Mouse (Mus musculus) kidney, postnatal 0 days (tissue): Measurements from ENCODE around the gene Lpxn. TPM values are rescaled to one million over a fixed set of nuclear protein-coding genes. Genes with fewer than 3 reads are reported as not detected.
A peak's percentile ranks its signal among the peaks of the same experiment; 100 is the strongest.

Source experiments
- ATAC-seq: fragments of 200-750 bp; cut with Nextera tagmentation; replicated peaks from 2 replicates; pipeline ENCODE4 v1.8.0; 2017; ENCODE audit warnings: low read depth, moderate number of reproducible peaks, moderate TSS enrichment, moderate library complexity; ENCODE audit not compliant: low FRiP score
- DNase-seq: peaks from one replicate; pipeline ENCODE4 v3.0.0-alpha.2; 2016; ENCODE audit warnings: low spot score
- H3K27ac ChIP-seq: fragments of 300-500 bp; sonication (generic); 2 replicates; pipeline ENCODE4 v1.5.1; 2014; ENCODE audit warnings: mild to moderate bottlenecking
- H3K27me3 ChIP-seq: fragments of 300-500 bp; sonication (generic); 2 replicates; pipeline ENCODE4 v1.6.1; 2014; ENCODE audit warnings: low read length, mixed read lengths; ENCODE audit not compliant: insufficient read depth
- H3K36me3 ChIP-seq: fragments of 300-500 bp; sonication (generic); 2 replicates; pipeline ENCODE4 v1.6.1; 2014; ENCODE audit warnings: low read length, mixed read lengths; ENCODE audit not compliant: insufficient read depth
- H3K4me1 ChIP-seq: fragments of 300-500 bp; sonication (generic); replicated peaks from 2 replicates; pipeline ENCODE4 v1.6.1; 2014; ENCODE audit warnings: antibody characterized with exemption, low read length, mixed read lengths; ENCODE audit not compliant: insufficient read depth
- H3K4me2 ChIP-seq: fragments of 300-500 bp; sonication (generic); 2 replicates; pipeline ENCODE4 v1.6.1; 2014; ENCODE audit warnings: mild to moderate bottlenecking, low read length, moderate library complexity, mixed read lengths
- H3K4me3 ChIP-seq: fragments of 300-500 bp; sonication (generic); replicated peaks from 2 replicates; pipeline ENCODE4 v1.5.1; 2014; ENCODE audit warnings: low read depth, low read length
- H3K9ac ChIP-seq: fragments of 300-500 bp; sonication (generic); 2 replicates; pipeline ENCODE4 v1.6.1; 2014; ENCODE audit warnings: low read depth, low read length
- H3K9me3 ChIP-seq: fragments of 300-500 bp; sonication (generic); replicated peaks from 2 replicates; pipeline ENCODE4 v1.6.1; 2016; ENCODE audit warnings: low read length, inconsistent platforms, mixed read lengths
- CTCF ChIP-seq: IDR thresholded peaks from 2 replicates; pipeline ENCODE4 v1.5.1; 2016; ENCODE audit warnings: antibody characterized with exemption, low read depth, mild to moderate bottlenecking, moderate library complexity
- WGBS: fragments of 180-500 bp; shearing (Covaris S2); extraction: QIAGEN DNeasy Blood & Tissue Kit; methylation state at CpG from one replicate; pipeline ENCODE4 v1.1.7; 2014; 5-methylcytosine and 5-hydroxymethylcytosine counted together
- polyA plus RNA-seq: library from polyadenylated mRNA; unstranded; fragments of >200 nt; fragmentation: Nextera tagmentation; extraction: Ambion mirVana; gene quantifications from 2 replicates; pipeline ENCODE4 v1.2.1, GENCODE M21; 2015

The Lpxn gene
- polyA plus RNA-seq, 1 experiment from 2014 or later, result 2.2 TPM

- Histone ChIP-seq H3K27ac (no peak overlapping the region), H3K9ac (no peak overlapping the region), H3K36me3 (peaks cover 39% of the 10 kb centered on the region; the same call in 1 of the 2 replicates), H3K27me3 (no peaks in the 10 kb centered on the region), H3K4me1 (no peaks in the 10 kb centered on the region), H3K9me3 (no peaks in the 10 kb centered on the region), H3K4me2 (no peak overlapping the region), H3K4me3 (no peak overlapping the region)
- 79% methylated on average over 5 of the region's 5 CpGs for WGBS
- TF ChIP-seq CTCF, result no peak
- DNase-seq (no peak), ATAC-seq (no peak)
Measured at GRCm38 (mm10) chr19:12770888-12771287, 25.1 kb upstream of the Lpxn start.

GRCm38 (mm10) chr19:12780437-12780836, 15.6 kb upstream of the Lpxn start:
- no peak for ATAC-seq
- TF ChIP-seq CTCF, result no peak
- Histone ChIP-seq H3K4me1 (no peaks in the 10 kb centered on the region), H3K27me3 (no peaks in the 10 kb centered on the region), H3K4me2 (no peak overlapping the region), H3K27ac (no peak overlapping the region), H3K36me3 (peaks cover 19% of the 10 kb centered on the region), H3K4me3 (no peak overlapping the region), H3K9me3 (no peaks in the 10 kb centered on the region), H3K9ac (no peak overlapping the region)
- no peak for DNase-seq

- H3K27ac ChIP-seq, result no peak overlapping the region
- H3K36me3 ChIP-seq, result no peaks in the 10 kb centered on the region
- H3K4me3 ChIP-seq, result no peak overlapping the region
- H3K4me2 ChIP-seq, result no peak overlapping the region
- no peak overlapping the region for H3K9ac ChIP-seq
- ATAC-seq (no peak), DNase-seq (no peak)
- 69% methylated on average over 2 of the region's 2 CpGs for WGBS
- no peaks in the 10 kb centered on the region for H3K27me3 ChIP-seq
- H3K4me1 ChIP-seq, result 0 out of 2 replicates have a peak, but pooled peaks cover 2% of the 10 kb centered on the region
- no peaks in the 10 kb centered on the region for H3K9me3 ChIP-seq
- TF ChIP-seq CTCF, result no peak
Measured at GRCm38 (mm10) chr19:12786803-12787395, 9.1 kb upstream of the Lpxn start.

GRCm38 (mm10) chr19:12787721-12788120, 8.3 kb upstream of the Lpxn start:
- no peak overlapping the region for H3K27ac ChIP-seq
- DNase-seq, result no peak
- ATAC-seq, result no peak

GRCm38 (mm10) chr19:12792374-12792773, 3.6 kb upstream of the Lpxn start:
- no peak for TF ChIP-seq CTCF
- Histone ChIP-seq H3K4me3 (no peak overlapping the region), H3K9ac (no peak overlapping the region), H3K27ac (no peak overlapping the region), H3K27me3 (no peaks in the 10 kb centered on the region), H3K36me3 (no peaks in the 10 kb centered on the region), H3K4me1 (0 out of 2 replicates have a peak, but pooled peaks cover 2% of the 10 kb centered on the region), H3K9me3 (no peaks in the 10 kb centered on the region), H3K4me2 (no peak overlapping the region)
- ATAC-seq (no peak), DNase-seq (no peak)

More at GRCm38 (mm10) chr19:12787721-12788120, 8.3 kb upstream of the Lpxn start:
- 53% methylated on average over 4 of the region's 4 CpGs for WGBS
- Histone ChIP-seq H3K9ac (no peak overlapping the region), H3K4me3 (no peak overlapping the region), H3K4me1 (0 out of 2 replicates have a peak, but pooled peaks cover 2% of the 10 kb centered on the region), H3K36me3 (no peaks in the 10 kb centered on the region), H3K27me3 (no peaks in the 10 kb centered on the region), H3K4me2 (no peak overlapping the region), H3K9me3 (no peaks in the 10 kb centered on the region)
- no peak for TF ChIP-seq CTCF

GRCm38 (mm10) chr19:12794056-12795044, 1.6 kb upstream of the Lpxn start:
- H3K9ac ChIP-seq, result peak overlapping the region; percentile 100
- H3K4me1 ChIP-seq, result 0 out of 2 replicates have a peak, but pooled peaks cover 2% of the 10 kb centered on the region
- peak overlapping the region; percentile 100 for H3K27ac ChIP-seq
- no peaks in the 10 kb centered on the region for H3K9me3 ChIP-seq
- peak; percentile 81 for TF ChIP-seq CTCF
- peak; percentile 70 for ATAC-seq
- under 1% methylated on average over 39 of the region's 39 CpGs for WGBS
- H3K4me2 ChIP-seq, result peak overlapping the region; percentile 57
- H3K4me3 ChIP-seq, result peak overlapping the region; percentile 99
- peak; percentile 95 for DNase-seq
- no peaks in the 10 kb centered on the region for H3K36me3 ChIP-seq
- H3K27me3 ChIP-seq, result no peaks in the 10 kb centered on the region
